Mouse (Mus musculus) layer of hippocampus, postnatal 10 days (tissue): ENCODE measurements around the gene Sln. TPM values are rescaled to one million over a fixed set of nuclear protein-coding genes. Genes with fewer than 3 reads are reported as not detected.

Experiments
- DNase-seq, 2 experiments: peaks; one replicate each; pipeline ENCODE4 v3.0.0; 2021; ENCODE audit warnings: low spot score in 2 of 2
- total RNA-seq, 2 experiments: library from RNA; stranded (reverse); gene quantifications; 2 replicates each; pipeline ENCODE4 v1.2.3; 2021

Sln gene
- total RNA-seq, 2 experiments from 2014 or later, result 0.33 TPM; not detected in 1

GRCm38 (mm10) chr9:53903215-53903842, 53.4 kb downstream of the Sln start:
- DNase-seq, result no peak

Other genes with a start within 250 kb of the Sln start
- 100 to 1,000 TPM; 138 to 139 TPM for gene Acat1, start 239.8 kb upstream of the Sln start, total RNA-seq
- 10 to 100 TPM; 58.0 TPM for gene Cul5, start 180.2 kb upstream of the Sln start, total RNA-seq
- 1 to 10 TPM; 1.8 to 1.9 TPM for gene Rab39, start 143.9 kb upstream of the Sln start, total RNA-seq
- gene Slc35f2, start 78.6 kb upstream of the Sln start, total RNA-seq, result 1 to 10 TPM; 9.4 to 9.8 TPM
- gene Elmod1, start 125.1 kb downstream of the Sln start, total RNA-seq, result 100 to 1,000 TPM; 199 to 215 TPM
- 10 to 100 TPM; 18.8 to 19.1 TPM for gene Tnfaip8l3, start 218.2 kb downstream of the Sln start, total RNA-seq